Mouse (Mus musculus) heart, adult 2 months (tissue): ENCODE data around the gene Gpr62. TPM values are rescaled to one million over a fixed set of nuclear protein-coding genes. Genes with fewer than 3 reads are reported as not detected.

Source experiments
- DNase-seq, 2 experiments: peaks; one replicate each; pipeline ENCODE4 v3.0.0; 2021
- H3K27ac ChIP-seq: fragments of 200-600 bp; 2 replicates; pipeline ENCODE4 v1.8.1; 2022
- H3K27me3 ChIP-seq: fragments of 200-500 bp; 2 replicates; pipeline ENCODE4 v1.6.1; 2012; ENCODE audit warnings: mild to moderate bottlenecking, low read length, inconsistent platforms, mixed read lengths; ENCODE audit not compliant: control insufficient read depth, insufficient read depth
- H3K36me3 ChIP-seq: fragments of 200-500 bp; 2 replicates; pipeline ENCODE4 v1.6.1; 2012; ENCODE audit warnings: low read length, inconsistent platforms; ENCODE audit not compliant: control insufficient read depth, insufficient read depth
- H3K4me1 ChIP-seq: fragments of 200-500 bp; 2 replicates; pipeline ENCODE4 v1.6.1; 2011; ENCODE audit warnings: low read length; ENCODE audit not compliant: control insufficient read depth, insufficient read depth
- H3K4me3 ChIP-seq: fragments of 200-600 bp; 2 replicates; pipeline ENCODE4 v1.8.1; 2022
- H3K79me2 ChIP-seq: fragments of 200-500 bp; replicated peaks from 2 replicates; pipeline ENCODE4 v1.6.1; 2012; ENCODE audit warnings: mild to moderate bottlenecking, inconsistent platforms, low read length, moderate library complexity, mixed read lengths; ENCODE audit not compliant: control insufficient read depth, insufficient read depth
- H3K9ac ChIP-seq: fragments of 200-500 bp; 2 replicates; pipeline ENCODE4 v1.6.1; 2012; ENCODE audit warnings: low read depth, mild to moderate bottlenecking, control low read depth, inconsistent platforms, low read length, mixed read lengths
- CTCF ChIP-seq: fragments of 200-600 bp; IDR thresholded peaks from 2 replicates; pipeline ENCODE4 v1.8.1; 2022; ENCODE audit warnings: antibody characterized with exemption, mild to moderate bottlenecking, moderate library complexity
- EP300 ChIP-seq: fragments of 200-500 bp; IDR thresholded peaks from 2 replicates; pipeline ENCODE4 v1.6.1; 2011; ENCODE audit warnings: low read depth, low read length, control low read depth; ENCODE audit not compliant: insufficient read depth
- POLR2A ChIP-seq: fragments of 200-500 bp; IDR thresholded peaks from 2 replicates; pipeline ENCODE4 v1.6.1; 2011; ENCODE audit warnings: mild to moderate bottlenecking, low read depth, low read length, control low read depth; ENCODE audit not compliant: insufficient read depth
- WGBS: fragments of 180-500 bp; shearing (Covaris S2); methylation state at CpG from one replicate; pipeline ENCODE4 v1.1.7; 2018; 5-methylcytosine and 5-hydroxymethylcytosine counted together
- intact Hi-C: fragments of 180-260 bp; cut with DNase I; formaldehyde crosslinking; loops from one replicate; pipeline ENCODE4 v1.15.1; 2025
- polyA plus RNA-seq: library from polyadenylated mRNA; depleted of rRNA; stranded (reverse); fragments of >200 nt; gene quantifications from 2 replicates; pipeline ENCODE4 v1.2.3, GENCODE M21; 2012
- total RNA-seq, 2 experiments: library from RNA; stranded (reverse); gene quantifications; 2 replicates each; pipeline ENCODE4 v1.2.3; 2021

Gpr62 gene
- total and polyA plus RNA-seq, 3 experiments, result not detected

GRCm38 (mm10) chr9:106448498-106449031 lies 17.2 kb downstream of the Gpr62 start:
- WGBS, result under 1% methylated on average over 23 of the region's 23 CpGs
- TF ChIP-seq EP300 (peak; percentile 72; the same call in 1 of the 2 replicates), CTCF (peak; percentile 93), POLR2A (peak; percentile 95)
- peak; percentile 84 to 89 for DNase-seq

GRCm38 (mm10) chr9:106447951-106448350 lies 17.8 kb downstream of the Gpr62 start:
- Histone ChIP-seq H3K4me1 (peaks cover 10% of the 10 kb centered on the region), H3K9ac (peak overlapping the region; percentile 23), H3K36me3 (no peaks in the 10 kb centered on the region), H3K4me3 (peak overlapping the region; percentile 80), H3K27ac (peak overlapping the region; percentile 95), H3K79me2 (no peaks in the 10 kb centered on the region), H3K27me3 (no peaks in the 10 kb centered on the region)
- no peak for DNase-seq
- WGBS, result 24% methylated on average over 9 of the region's 9 CpGs
- intact Hi-C loops, result loop anchor here (1.0 kb wide), 1 partner anchor 28 kb away; the partner anchor contains the start of gene Parp3
- TF ChIP-seq CTCF (no peak), POLR2A (no peak), EP300 (no peak)

More at GRCm38 (mm10) chr9:106448498-106449031, 17.2 kb downstream of the Gpr62 start:
- H3K27ac ChIP-seq, result peak overlapping the region; percentile 95
- intact Hi-C loops, result loop anchor here (1.0 kb wide), 1 partner anchor 28 kb away; the partner anchor contains the start of gene Parp3
- no peaks in the 10 kb centered on the region for H3K36me3 ChIP-seq
- H3K27me3 ChIP-seq, result no peaks in the 10 kb centered on the region
- peak overlapping the region; percentile 60 for H3K9ac ChIP-seq
- H3K4me1 ChIP-seq, result peaks cover 11% of the 10 kb centered on the region
- H3K4me3 ChIP-seq, result peak overlapping the region; percentile 80
- H3K79me2 ChIP-seq, result no peaks in the 10 kb centered on the region

GRCm38 (mm10) chr9:106447348-106447747 lies 18.4 kb downstream of the Gpr62 start, which contains the start of the genes Abhd14b and Abhd14a:
Gene Abhd14b (plus strand): TSS chr9:106447459.
Gene Abhd14a (minus strand): TSS chr9:106447678.
- Histone ChIP-seq H3K27ac (peak within 1 kb of the TSS; percentile 95), H3K4me1 (peaks cover 10% of the 10 kb centered on the region), H3K27me3 (no peaks in the 10 kb centered on the region), H3K79me2 (no peaks in the 10 kb centered on the region), H3K4me3 (peak within 1 kb of the TSS; percentile 80), H3K36me3 (no peaks in the 10 kb centered on the region), H3K9ac (peak within 1 kb of the TSS; percentile 64)
- TF ChIP-seq POLR2A (peak; percentile 64; the same call in 1 of the 2 replicates), CTCF (peak; percentile 73), EP300 (0 out of 2 replicates have a peak, but pooled peaks have one; percentile 29)
- under 1% methylated on average over 24 of the region's 24 CpGs for WGBS
- intact Hi-C loops, result no loop called here
- DNase-seq, result peak; percentile 94 to 97

GRCm38 (mm10) chr9:106444836-106445235 lies 20.9 kb downstream of the Gpr62 start:
- 76% methylated on average over 4 of the region's 4 CpGs for WGBS
- intact Hi-C loops, result no loop called here
- no peak for DNase-seq
- no peak overlapping the region for H3K27ac ChIP-seq
- H3K79me2 ChIP-seq, result no peaks in the 10 kb centered on the region
- TF ChIP-seq EP300 (no peak), CTCF (no peak), POLR2A (no peak)
- no peak overlapping the region for H3K9ac ChIP-seq
- H3K36me3 ChIP-seq, result no peaks in the 10 kb centered on the region
- no peaks in the 10 kb centered on the region for H3K27me3 ChIP-seq
- H3K4me3 ChIP-seq, result no peak overlapping the region
- peaks cover 5% of the 10 kb centered on the region for H3K4me1 ChIP-seq

GRCm38 (mm10) chr9:106442680-106443079 lies 23.1 kb downstream of the Gpr62 start:
- Histone ChIP-seq H3K4me1 (peaks cover 4% of the 10 kb centered on the region), H3K9ac (no peak overlapping the region), H3K27me3 (no peaks in the 10 kb centered on the region), H3K27ac (no peak overlapping the region), H3K36me3 (no peaks in the 10 kb centered on the region), H3K79me2 (no peaks in the 10 kb centered on the region), H3K4me3 (no peak overlapping the region)
- DNase-seq, result no peak
- intact Hi-C loops, result no loop called here
- TF ChIP-seq CTCF (peak; percentile 61), EP300 (no peak), POLR2A (no peak)
- 76% methylated on average over 5 of the region's 5 CpGs for WGBS

GRCm38 (mm10) chr9:106436566-106436965 lies 29.2 kb downstream of the Gpr62 start:
- H3K27ac ChIP-seq, result no peak overlapping the region
- no peak for TF ChIP-seq CTCF
- no peak for TF ChIP-seq EP300
- no peak for TF ChIP-seq POLR2A
- WGBS, result 78% methylated on average over 9 of the region's 9 CpGs
- H3K9ac ChIP-seq, result no peak overlapping the region
- H3K27me3 ChIP-seq, result no peaks in the 10 kb centered on the region
- no peak for DNase-seq
- H3K36me3 ChIP-seq, result no peaks in the 10 kb centered on the region
- peaks cover 8% of the 10 kb centered on the region for H3K4me1 ChIP-seq
- intact Hi-C loops, result loop anchor here (10.0 kb wide), 1 partner anchor 262 kb away; the partner anchor contains the start of gene Wdr82
- no peak overlapping the region for H3K4me3 ChIP-seq
- no peaks in the 10 kb centered on the region for H3K79me2 ChIP-seq
